Mouse (Mus musculus) bone marrow, adult 2 months (tissue): ENCODE results near the gene Gsto1. TPM values are rescaled to one million over a fixed set of nuclear protein-coding genes. Genes with fewer than 3 reads are reported as not detected.

Source experiments
- H3K27ac ChIP-seq: fragments of 200-500 bp; 2 replicates; pipeline ENCODE4 v1.5.1; 2012; ENCODE audit warnings: low read depth, mild to moderate bottlenecking, control low read depth, inconsistent platforms, low read length; ENCODE audit not compliant: control insufficient read depth, poor library complexity, insufficient read depth
- H3K4me1 ChIP-seq: fragments of 200-500 bp; 2 replicates; pipeline ENCODE4 v1.6.1; 2011; ENCODE audit warnings: low read length; ENCODE audit not compliant: control insufficient read depth, insufficient read depth
- H3K4me3 ChIP-seq: fragments of 200-500 bp; replicated peaks from 2 replicates; pipeline ENCODE3; 2011; ENCODE audit warnings: mild to moderate bottlenecking, low read depth, low read length, control low read depth; ENCODE audit not compliant: control insufficient read depth
- CTCF ChIP-seq: fragments of 200-500 bp; IDR thresholded peaks from 2 replicates; pipeline ENCODE4 v1.5.1; 2011; ENCODE audit warnings: low read length, control low read depth; ENCODE audit not compliant: control insufficient read depth, insufficient read depth
- POLR2A ChIP-seq: fragments of 200-500 bp; IDR thresholded peaks from 2 replicates; pipeline ENCODE4 v1.6.1; 2011; ENCODE audit warnings: low read depth, mild to moderate bottlenecking, control low read depth, low read length, borderline replicate concordance; ENCODE audit not compliant: control insufficient read depth
- WGBS: fragments of 180-500 bp; shearing (Covaris S2); methylation state at CpG from one replicate; pipeline ENCODE4 v1.1.7; 2018; 5-methylcytosine and 5-hydroxymethylcytosine counted together
- polyA plus RNA-seq: library from polyadenylated mRNA; stranded (reverse); fragments of >200 nt; gene quantifications from 2 replicates; pipeline ENCODE4 v1.2.4, GENCODE M21; 2011; ENCODE audit warnings: low replicate concordance; ENCODE audit not compliant: missing spikeins, insufficient read depth, insufficient read length

The Gsto1 gene
- polyA plus RNA-seq, 1 experiment: 34.2 TPM

DNA sequence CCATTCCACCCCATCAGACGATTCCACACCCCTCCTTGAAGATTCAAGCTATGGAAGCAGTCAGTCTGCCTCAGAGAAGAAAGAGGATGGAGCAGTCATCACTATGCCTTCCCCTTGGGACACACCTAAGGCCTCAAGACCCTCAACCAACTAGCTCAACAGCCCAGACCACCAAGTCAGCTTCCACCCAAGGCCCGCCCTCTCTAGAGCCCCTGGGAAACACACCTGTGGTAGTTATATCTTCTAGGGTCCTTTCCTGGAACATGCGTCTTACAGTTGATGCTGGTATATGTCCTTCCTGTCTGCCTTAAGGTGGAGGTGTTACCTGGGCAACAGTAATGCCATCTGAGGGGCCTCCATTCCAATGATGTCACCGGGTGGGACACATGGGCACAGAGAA is 59.4 kb downstream of the Gsto1 start:
- Histone ChIP-seq H3K27ac (no peak overlapping the region), H3K4me1 (peaks cover 10% of the 10 kb centered on the region), H3K4me3 (no peak overlapping the region)
- WGBS: 84% methylated on average over 4 of the region's 4 CpGs
- TF ChIP-seq POLR2A: no peak
- TF ChIP-seq CTCF: no peak

Other genes starting within 250 kb of the Gsto1 start
- gene Col17a1, start 162.9 kb upstream of the Gsto1 start, polyA plus RNA-seq: not detected in 2 replicates
- gene Sfr1, start 123.3 kb upstream of the Gsto1 start, polyA plus RNA-seq: 35.6 and 53.0 TPM in 2 replicates
- gene Gsto2, start 10.6 kb downstream of the Gsto1 start, polyA plus RNA-seq: 2.0 TPM in 1 of 2 replicates, not detected in the other
- gene Cfap43, start 64.3 kb downstream of the Gsto1 start, polyA plus RNA-seq: not detected in 2 replicates
- 8.8 and 14.9 TPM in 2 replicates for gene Itprip, start 64.3 kb downstream of the Gsto1 start, polyA plus RNA-seq
- gene Cfap58, start 82.7 kb downstream of the Gsto1 start, polyA plus RNA-seq: not detected in 2 replicates